Mouse (Mus musculus) bone marrow macrophage, adult 2 months (primary cell): Measurements from ENCODE around the gene Enoph1. TPM values are rescaled to one million over a fixed set of nuclear protein-coding genes. Genes with fewer than 3 reads are reported as not detected.

Experiments used
- H3K27ac ChIP-seq: 2 replicates; pipeline ENCODE4 v1.5.1; 2012; ENCODE audit warnings: low read depth, low read length; ENCODE audit not compliant: insufficient read depth
- H3K4me1 ChIP-seq: 2 replicates; pipeline ENCODE4 v1.6.1; 2012; ENCODE audit warnings: low read length; ENCODE audit not compliant: control insufficient read depth, insufficient read depth
- H3K4me3 ChIP-seq: 2 replicates; pipeline ENCODE4 v1.5.1; 2012; ENCODE audit warnings: mild to moderate bottlenecking, low read length, moderate library complexity; ENCODE audit not compliant: insufficient read depth
- CTCF ChIP-seq: IDR thresholded peaks from 2 replicates; pipeline ENCODE4 v1.5.1; 2012; ENCODE audit warnings: low read depth, mild to moderate bottlenecking, low read length, moderate library complexity
- POLR2A ChIP-seq: IDR thresholded peaks from 2 replicates; pipeline ENCODE4 v1.6.1; 2012; ENCODE audit warnings: mild to moderate bottlenecking, low read depth, low read length, borderline replicate concordance
- polyA plus RNA-seq: library from polyadenylated mRNA; stranded (reverse); fragments of >200 nt; gene quantifications from 2 replicates; pipeline ENCODE4 v1.2.4, GENCODE M21; 2012; ENCODE audit not compliant: missing spikeins, insufficient read depth, insufficient read length

Enoph1 gene
- polyA plus RNA-seq, 1 experiment: 16.2 TPM

DNA sequence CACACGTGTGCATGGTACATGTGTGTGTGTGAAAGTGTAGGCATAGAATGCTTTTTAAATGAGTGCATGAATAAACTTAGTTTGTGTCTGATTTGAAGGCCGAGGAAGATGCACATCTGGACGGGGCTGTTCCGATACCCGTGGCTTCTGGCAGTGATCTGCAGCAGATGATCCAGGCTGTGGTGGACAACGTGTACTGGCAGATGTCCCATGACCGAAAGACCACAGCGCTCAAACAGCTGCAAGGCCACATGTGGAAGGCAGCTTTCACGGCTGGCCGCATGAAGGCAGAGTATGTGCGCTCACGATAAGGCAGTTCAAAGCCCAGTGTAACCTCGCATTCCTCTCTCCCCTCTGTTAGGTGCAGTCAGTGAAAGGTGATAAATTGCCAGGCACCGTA is 21.1 kb downstream of the Enoph1 start:
- TF ChIP-seq POLR2A (no peak), CTCF (no peak)
- Histone ChIP-seq H3K27ac (no peak overlapping the region), H3K4me1 (no peaks in the 10 kb centered on the region), H3K4me3 (no peak overlapping the region)

DNA sequence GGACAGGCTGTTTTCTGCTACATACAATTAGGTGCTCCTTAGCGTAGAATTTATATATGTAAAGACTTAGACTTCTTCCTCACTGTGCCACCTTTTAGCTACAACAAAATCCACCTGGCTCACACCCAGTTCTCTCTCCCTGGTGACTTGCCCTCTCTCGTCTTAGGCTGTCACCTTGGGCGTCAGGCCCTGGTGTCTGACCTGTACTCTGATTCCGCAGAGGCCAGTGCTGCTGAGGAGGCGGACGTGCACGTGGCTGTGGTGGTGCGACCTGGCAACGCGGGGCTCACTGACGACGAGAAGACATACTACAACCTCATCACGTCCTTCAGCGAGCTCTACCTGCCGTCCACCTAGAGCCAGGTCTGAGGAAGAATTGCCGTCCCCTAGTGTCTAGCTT is 27.8 kb downstream of the Enoph1 start:
- no peaks in the 10 kb centered on the region for H3K4me1 ChIP-seq
- TF ChIP-seq POLR2A (no peak), CTCF (no peak)
- H3K27ac ChIP-seq: no peak overlapping the region
- H3K4me3 ChIP-seq: no peak overlapping the region

DNA sequence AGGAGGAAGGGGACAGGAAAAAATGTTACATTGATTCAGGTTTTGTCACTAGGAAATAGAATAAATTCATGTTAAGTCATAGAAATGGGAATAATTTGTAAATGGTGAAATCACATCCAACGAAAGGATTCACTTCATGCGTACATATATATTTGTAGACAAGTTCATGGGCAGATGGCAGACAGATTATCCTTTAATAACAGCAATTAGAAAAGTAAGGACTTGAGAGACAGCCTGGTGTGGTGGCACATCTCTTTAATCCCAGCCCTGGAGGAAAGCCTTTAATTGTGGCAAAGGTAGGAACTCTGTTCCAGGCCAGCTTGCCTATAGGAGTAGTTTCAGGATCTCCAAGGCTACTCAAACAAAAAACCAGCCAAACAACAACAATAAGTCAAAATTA is 29.7 kb downstream of the Enoph1 start:
- Histone ChIP-seq H3K4me1 (no peaks in the 10 kb centered on the region), H3K27ac (no peak overlapping the region), H3K4me3 (no peak overlapping the region)
- no peak for TF ChIP-seq POLR2A

DNA sequence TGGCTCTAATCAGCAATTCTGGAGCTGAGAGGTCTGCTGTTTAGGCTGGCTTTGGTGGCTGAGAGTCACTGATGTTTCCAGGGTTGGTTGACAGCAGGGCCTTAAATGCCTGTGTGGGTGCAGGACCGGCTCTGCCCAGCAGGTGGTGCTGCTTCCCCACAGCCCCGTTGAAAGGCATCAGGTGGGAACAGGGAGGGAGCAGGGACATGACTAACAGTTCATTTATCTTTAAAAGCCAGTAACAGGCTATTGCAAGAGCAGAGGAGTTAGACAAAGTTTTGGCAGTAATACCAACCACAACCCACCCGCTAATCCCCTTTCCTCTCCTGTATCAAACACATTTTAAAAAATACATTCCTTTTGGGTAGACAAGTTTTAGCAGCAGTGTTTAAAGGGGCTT is 30.5 kb downstream of the Enoph1 start:
- TF ChIP-seq CTCF: peak; percentile 81
- TF ChIP-seq POLR2A: no peak
- Histone ChIP-seq H3K4me1 (no peaks in the 10 kb centered on the region), H3K27ac (no peak overlapping the region), H3K4me3 (no peak overlapping the region)

DNA sequence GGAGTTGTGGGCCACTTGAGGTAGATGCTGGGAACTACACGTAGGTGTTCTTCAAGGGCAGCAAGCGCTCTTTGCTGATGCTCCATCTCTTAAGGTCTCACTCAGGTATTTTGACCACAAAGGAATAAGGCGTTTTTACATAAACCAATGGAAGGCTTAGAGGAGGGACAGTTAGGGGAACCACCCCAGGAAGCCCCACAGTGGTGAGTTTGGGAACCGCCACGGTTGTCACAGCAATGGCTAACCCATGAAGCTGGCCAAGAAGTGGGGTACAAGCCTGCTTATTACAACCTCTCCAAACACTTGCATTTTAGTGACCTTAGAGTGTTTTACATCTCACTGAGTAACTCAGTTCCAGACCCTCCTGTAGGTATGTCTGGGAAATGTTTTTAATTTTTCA is 31.8 kb downstream of the Enoph1 start:
- H3K4me1 ChIP-seq: no peaks in the 10 kb centered on the region

DNA sequence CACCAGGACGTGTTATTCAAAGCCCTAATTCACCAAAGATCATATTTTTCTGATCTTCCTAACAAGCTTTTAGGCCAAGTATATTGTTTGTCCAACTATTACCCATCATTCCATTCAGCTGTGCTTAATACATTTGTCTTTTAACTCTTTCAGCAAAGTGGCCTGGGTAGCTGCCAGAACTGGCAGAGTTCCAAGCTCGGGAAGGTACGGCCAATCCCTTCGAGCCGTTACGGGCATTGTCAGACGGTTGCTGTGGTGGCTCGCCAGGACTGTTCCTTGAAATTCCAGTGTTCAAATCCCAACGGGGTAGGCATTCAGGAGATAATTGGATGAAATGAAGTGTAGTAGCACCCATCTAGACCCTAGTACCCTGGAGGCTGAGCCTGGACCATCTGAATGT is 32.8 kb downstream of the Enoph1 start:
- Histone ChIP-seq H3K4me3 (no peak overlapping the region), H3K4me1 (no peaks in the 10 kb centered on the region), H3K27ac (no peak overlapping the region)
- TF ChIP-seq CTCF: no peak
- TF ChIP-seq POLR2A: no peak

More for the DNA sequence above, 31.8 kb downstream of the Enoph1 start:
- H3K4me3 ChIP-seq: no peak overlapping the region
- H3K27ac ChIP-seq: no peak overlapping the region
- TF ChIP-seq POLR2A (no peak), CTCF (no peak)

DNA sequence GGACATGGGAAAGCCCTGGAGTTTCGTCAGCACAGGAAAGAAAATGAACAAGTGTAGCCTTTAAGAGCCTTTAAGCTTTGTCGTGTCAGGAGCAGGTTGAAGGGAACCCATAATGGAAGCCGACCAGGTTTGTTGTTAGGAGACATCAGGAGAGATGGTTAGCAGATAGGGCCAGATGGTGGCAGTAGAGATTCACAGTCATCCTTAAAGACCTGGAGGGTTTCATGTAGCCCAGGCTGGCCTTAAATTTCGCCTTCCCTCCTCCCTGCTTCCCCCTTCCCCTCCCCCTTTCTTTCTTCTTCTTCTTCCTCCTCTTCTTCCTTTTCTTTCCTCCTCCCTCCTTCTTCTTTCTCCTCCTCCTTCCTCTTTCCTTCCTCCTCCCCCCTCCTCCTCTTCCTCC is 34.8 kb downstream of the Enoph1 start:
- TF ChIP-seq POLR2A (no peak), CTCF (no peak)
- Histone ChIP-seq H3K27ac (no peak overlapping the region), H3K4me3 (no peak overlapping the region)

DNA sequence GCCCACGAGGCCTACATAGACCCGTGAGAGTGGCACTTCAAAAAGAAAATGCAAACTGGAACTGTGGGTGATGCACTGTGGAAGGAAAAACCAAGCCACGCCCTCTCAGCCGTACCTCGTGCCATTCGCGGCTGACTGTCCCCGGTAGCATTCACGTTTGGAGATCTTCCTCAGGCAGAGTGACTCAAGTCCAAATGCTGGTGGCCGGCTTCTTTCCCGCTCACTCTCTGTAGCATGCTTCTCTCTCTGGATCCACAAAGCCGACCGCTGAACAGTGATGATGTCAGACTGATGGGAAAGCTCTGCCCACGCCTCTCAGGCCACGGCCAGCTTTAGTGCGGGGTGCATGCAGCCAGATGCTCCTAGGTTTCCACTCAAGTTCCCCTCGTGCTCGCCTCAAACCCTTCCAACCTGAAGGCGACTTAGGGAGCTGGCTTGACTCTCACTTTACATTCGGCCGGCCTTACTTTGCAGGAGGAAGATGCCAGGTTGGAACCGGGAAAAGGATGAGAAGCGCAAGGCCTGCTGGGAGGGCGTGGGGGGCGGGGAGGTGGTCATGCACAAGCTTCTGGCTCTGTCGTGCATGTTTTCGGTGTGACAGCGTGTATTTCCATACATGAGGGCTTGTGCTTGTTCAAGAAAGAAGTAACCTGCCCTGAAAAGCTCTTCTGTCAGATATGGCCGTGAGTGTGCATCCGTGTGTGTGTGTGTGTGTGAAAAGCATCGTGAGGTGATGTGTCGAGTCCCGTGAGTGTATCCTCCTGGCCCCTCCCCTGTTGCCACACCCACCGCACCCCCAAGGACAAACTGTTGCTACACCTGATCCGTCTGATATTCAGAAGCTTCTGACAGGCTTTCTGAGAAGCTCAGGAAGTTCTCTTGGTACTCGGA is 39.5 kb downstream of the Enoph1 start:
- no peak for TF ChIP-seq CTCF
- no peak for TF ChIP-seq POLR2A
- H3K27ac ChIP-seq: no peak overlapping the region
- peak overlapping the region; percentile 36 for H3K4me3 ChIP-seq
- H3K4me1 ChIP-seq: peaks cover 9% of the 10 kb centered on the region

More for the DNA sequence above, 34.8 kb downstream of the Enoph1 start:
- peaks cover 7% of the 10 kb centered on the region for H3K4me1 ChIP-seq

DNA sequence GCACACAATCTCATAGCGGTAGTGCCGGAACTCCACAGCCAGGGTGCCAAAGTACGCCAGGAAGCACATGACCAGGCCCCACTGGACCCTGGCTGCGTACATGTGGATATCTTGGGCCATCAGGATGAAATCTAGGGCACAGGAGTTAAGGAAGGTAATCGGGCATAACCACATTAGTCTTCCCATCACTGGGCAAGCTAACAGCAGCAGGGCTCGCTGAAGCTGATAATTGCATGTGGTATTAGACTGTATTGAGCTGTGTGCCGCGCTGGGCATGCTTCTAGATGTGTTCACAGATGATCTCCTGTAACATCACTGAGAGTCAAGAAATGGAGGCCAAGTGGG is 40.1 kb downstream of the Enoph1 start:
- Histone ChIP-seq H3K27ac (no peak overlapping the region), H3K4me1 (peaks cover 9% of the 10 kb centered on the region), H3K4me3 (no peak overlapping the region)
- TF ChIP-seq CTCF: no peak
- TF ChIP-seq POLR2A: no peak

DNA sequence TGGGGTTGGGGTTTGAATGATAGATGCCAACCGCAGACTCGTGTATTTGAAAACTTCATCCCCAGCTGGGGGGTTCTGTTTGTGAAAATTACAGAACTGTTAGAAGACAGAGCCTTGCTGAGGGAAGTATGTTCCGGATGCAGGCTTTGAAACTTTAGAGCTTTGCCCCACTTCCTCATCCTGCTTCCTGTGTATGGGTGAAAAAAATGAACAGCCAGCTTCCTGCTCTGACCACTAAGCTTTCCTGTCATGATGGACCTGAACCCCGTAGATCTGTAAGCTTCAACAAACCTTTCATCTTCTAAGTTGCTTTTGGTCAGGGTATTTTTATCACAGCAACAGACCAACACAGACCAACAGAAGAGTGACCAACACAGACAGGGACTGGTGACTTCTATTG is 42.2 kb downstream of the Enoph1 start:
- no peak overlapping the region for H3K4me3 ChIP-seq
- peak overlapping the region; percentile 54 for H3K27ac ChIP-seq
- TF ChIP-seq CTCF (no peak), POLR2A (no peak)
- peaks cover 10% of the 10 kb centered on the region for H3K4me1 ChIP-seq
